Mouse (Mus musculus): Measurements from ENCODE around the gene Sspo. TPM values are rescaled to one million over a fixed set of nuclear protein-coding genes. Genes with fewer than 3 reads are reported as not detected.
A peak's percentile ranks its signal among the peaks of the same experiment; 100 is the strongest.

Gene Sspo
- polyA plus RNA-seq, 1 experiment from 2014 or later = 0.38 TPM

GRCm38 (mm10) chr6:48443592-48444309, 4.3 kb upstream of the Sspo start:
- Histone ChIP-seq H3K27ac (ENCODE audit: low read length) (peak overlapping the region; percentile 72), H3K9ac (ENCODE audit: low read depth, low read length) (peak overlapping the region; percentile 96), H3K4me3 (ENCODE audit: low read length) (peak overlapping the region; percentile 91), H3K4me1 (ENCODE audit: control insufficient read depth, insufficient read depth, low read length) (peaks cover 18% of the 10 kb centered on the region), H3K36me3 (ENCODE audit: control insufficient read depth, insufficient read depth, low read length) (peaks cover 26% of the 10 kb centered on the region), H3K27me3 (replicated peaks; ENCODE audit: control insufficient read depth, insufficient read depth, low read length) (no peaks in the 10 kb centered on the region), H3K9me3 (ENCODE audit: control insufficient read depth, low read length) (no peaks in the 10 kb centered on the region; the same call in 1 of the 2 replicates), H3K4me2 (ENCODE audit: low read depth, low read length) (peak overlapping the region; percentile 78)
- peak; percentile 90 for ATAC-seq
- WGBS = 5% methylated on average over 19 of the region's 19 CpGs

DNA sequence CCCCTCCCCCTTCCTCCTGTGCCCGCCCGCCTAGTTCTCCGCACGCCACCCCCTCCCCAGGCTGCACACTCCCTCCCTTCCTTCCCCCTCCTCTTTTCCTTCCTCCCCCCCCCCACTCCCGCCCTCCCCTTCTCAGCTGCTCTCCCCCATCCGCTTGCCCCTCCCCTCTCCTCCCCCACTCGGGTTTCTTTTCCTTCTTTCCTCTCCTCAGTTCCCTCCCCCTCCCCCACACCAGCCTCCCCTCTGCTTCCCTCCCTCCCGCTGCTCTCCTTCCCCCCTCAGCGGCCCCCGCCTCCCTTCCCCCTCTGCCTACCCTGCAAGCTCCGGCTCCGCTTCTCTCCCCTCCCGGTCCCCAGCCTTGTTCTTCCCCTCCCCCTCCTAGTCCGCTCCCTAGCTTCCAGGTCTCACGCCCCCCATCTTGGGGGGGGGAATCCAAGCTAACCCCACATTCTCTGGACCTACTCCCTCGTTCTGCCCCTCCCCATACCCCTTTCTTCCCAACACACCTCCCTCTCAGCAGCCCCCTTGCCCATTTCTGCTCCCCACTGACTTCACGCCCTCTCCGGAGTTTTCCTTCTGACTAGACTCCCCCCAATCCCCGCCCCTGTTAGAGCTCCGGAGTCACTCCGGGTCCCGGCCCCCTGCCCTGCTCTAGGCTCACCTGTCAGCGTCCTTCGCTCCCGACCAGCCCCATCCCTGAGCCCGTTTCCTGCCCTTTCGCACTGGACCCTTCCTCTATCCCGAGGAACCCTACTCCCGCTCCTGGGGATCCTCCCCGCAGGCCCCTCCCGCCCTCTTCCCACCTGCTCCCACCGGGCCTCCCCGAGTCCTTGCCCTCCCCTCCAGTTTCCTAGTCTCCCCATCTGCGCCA, 3.5 kb upstream of the Sspo start:
- H3K4me3 ChIP-seq (ENCODE audit: low read length) = peak overlapping the region; percentile 91
- H3K27me3 ChIP-seq (replicated peaks; ENCODE audit: control insufficient read depth, insufficient read depth, low read length) = no peaks in the 10 kb centered on the region
- peak; percentile 74 for ATAC-seq
- no peaks in the 10 kb centered on the region for H3K9me3 ChIP-seq (ENCODE audit: control insufficient read depth, low read length)
- peak overlapping the region; percentile 96 for H3K9ac ChIP-seq (ENCODE audit: low read depth, low read length)
- H3K36me3 ChIP-seq (ENCODE audit: control insufficient read depth, insufficient read depth, low read length) = peaks cover 19% of the 10 kb centered on the region
- peak overlapping the region; percentile 96 for H3K27ac ChIP-seq (ENCODE audit: low read length)
- H3K4me1 ChIP-seq (ENCODE audit: control insufficient read depth, insufficient read depth, low read length) = peaks cover 18% of the 10 kb centered on the region
- 2% methylated on average over 32 of the region's 34 CpGs for WGBS
- H3K4me2 ChIP-seq (ENCODE audit: low read depth, low read length) = peak overlapping the region; percentile 78

GRCm38 (mm10) chr6:48445181-48446101, 2.6 kb upstream of the Sspo start, which contains the start of gene Zfp467:
Gene Zfp467 (minus strand): TSS chr6:48445825.
- Histone ChIP-seq H3K36me3 (ENCODE audit: control insufficient read depth, insufficient read depth, low read length) (peaks cover 19% of the 10 kb centered on the region), H3K27ac (ENCODE audit: low read length) (peak within 1 kb of the TSS; percentile 96), H3K27me3 (replicated peaks; ENCODE audit: control insufficient read depth, insufficient read depth, low read length) (no peaks in the 10 kb centered on the region), H3K4me3 (ENCODE audit: low read length) (peak within 1 kb of the TSS; percentile 91), H3K9me3 (ENCODE audit: control insufficient read depth, low read length) (no peaks in the 10 kb centered on the region), H3K4me1 (ENCODE audit: control insufficient read depth, insufficient read depth, low read length) (peaks cover 18% of the 10 kb centered on the region), H3K9ac (ENCODE audit: low read depth, low read length) (peak within 1 kb of the TSS; percentile 96), H3K4me2 (ENCODE audit: low read depth, low read length) (peak within 1 kb of the TSS; percentile 78)
- ATAC-seq = peak; percentile 57
- under 1% methylated on average over 65 of the region's 65 CpGs for WGBS

- H3K27ac ChIP-seq (ENCODE audit: low read length) = peak overlapping the region; percentile 96
- 27% methylated on average over 3 of the region's 3 CpGs for WGBS
- H3K27me3 ChIP-seq (replicated peaks; ENCODE audit: control insufficient read depth, insufficient read depth, low read length) = no peaks in the 10 kb centered on the region
- H3K4me1 ChIP-seq (ENCODE audit: control insufficient read depth, insufficient read depth, low read length) = peaks cover 13% of the 10 kb centered on the region
- peak overlapping the region; percentile 91 for H3K4me3 ChIP-seq (ENCODE audit: low read length)
- peak overlapping the region; percentile 78 for H3K4me2 ChIP-seq (ENCODE audit: low read depth, low read length)
- peaks cover 14% of the 10 kb centered on the region for H3K36me3 ChIP-seq (ENCODE audit: control insufficient read depth, insufficient read depth, low read length)
- H3K9ac ChIP-seq (ENCODE audit: low read depth, low read length) = peak overlapping the region; percentile 96
- no peaks in the 10 kb centered on the region for H3K9me3 ChIP-seq (ENCODE audit: control insufficient read depth, low read length)
- ATAC-seq = no peak
Measured at GRCm38 (mm10) chr6:48446256-48446655, 1.8 kb upstream of the Sspo start.

GRCm38 (mm10) chr6:48446896-48447295, 1.1 kb upstream of the Sspo start:
- Histone ChIP-seq H3K9me3 (ENCODE audit: control insufficient read depth, low read length) (no peaks in the 10 kb centered on the region), H3K4me1 (ENCODE audit: control insufficient read depth, insufficient read depth, low read length) (peaks cover 13% of the 10 kb centered on the region), H3K36me3 (ENCODE audit: control insufficient read depth, insufficient read depth, low read length) (peaks cover 7% of the 10 kb centered on the region), H3K9ac (ENCODE audit: low read depth, low read length) (no peak overlapping the region), H3K4me2 (ENCODE audit: low read depth, low read length) (no peak overlapping the region), H3K27ac (ENCODE audit: low read length) (peak overlapping the region; percentile 96; the same call in 1 of the 2 replicates), H3K4me3 (ENCODE audit: low read length) (no peak overlapping the region), H3K27me3 (replicated peaks; ENCODE audit: control insufficient read depth, insufficient read depth, low read length) (no peaks in the 10 kb centered on the region)
- no peak for ATAC-seq
- WGBS = 85% methylated on average over 3 of the region's 3 CpGs

GRCm38 (mm10) chr6:48448527-48448926, 498 bp downstream of the Sspo start:
- WGBS = 74% methylated on average over 7 of the region's 7 CpGs
- no peak overlapping the region for H3K27ac ChIP-seq (ENCODE audit: low read length)
- no peaks in the 10 kb centered on the region for H3K27me3 ChIP-seq (replicated peaks; ENCODE audit: control insufficient read depth, insufficient read depth, low read length)
- H3K9ac ChIP-seq (ENCODE audit: low read depth, low read length) = no peak overlapping the region
- H3K36me3 ChIP-seq (ENCODE audit: control insufficient read depth, insufficient read depth, low read length) = no peaks in the 10 kb centered on the region
- no peak overlapping the region for H3K4me2 ChIP-seq (ENCODE audit: low read depth, low read length)
- H3K4me3 ChIP-seq (ENCODE audit: low read length) = no peak overlapping the region
- peaks cover 8% of the 10 kb centered on the region for H3K4me1 ChIP-seq (ENCODE audit: control insufficient read depth, insufficient read depth, low read length)
- ATAC-seq = no peak
- H3K9me3 ChIP-seq (ENCODE audit: control insufficient read depth, low read length) = no peaks in the 10 kb centered on the region

DNA sequence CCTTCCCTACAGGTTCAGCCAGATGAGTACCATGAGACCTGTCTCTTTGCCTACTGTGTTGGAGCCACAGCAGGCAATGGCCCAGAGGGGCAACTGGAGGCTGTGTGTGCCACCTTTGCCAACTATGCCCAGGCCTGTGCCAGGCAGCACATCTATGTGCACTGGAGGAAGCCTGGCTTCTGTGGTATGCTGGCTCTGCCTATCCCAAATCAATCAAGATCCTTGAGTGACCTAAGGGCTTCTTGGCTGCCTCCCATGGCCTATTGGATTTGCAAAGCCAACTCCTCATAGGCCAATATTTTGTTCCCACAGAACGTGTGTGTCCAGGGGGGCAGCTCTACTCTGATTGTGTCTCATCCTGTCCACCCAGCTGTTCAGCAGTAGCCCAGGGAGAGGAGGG, 4.1 kb downstream of the Sspo start:
- ATAC-seq = no peak
- H3K36me3 ChIP-seq (ENCODE audit: control insufficient read depth, insufficient read depth, low read length) = no peaks in the 10 kb centered on the region
- no peak overlapping the region for H3K4me2 ChIP-seq (ENCODE audit: low read depth, low read length)
- H3K27ac ChIP-seq (ENCODE audit: low read length) = no peak overlapping the region
- no peak overlapping the region for H3K4me3 ChIP-seq (ENCODE audit: low read length)
- no peak overlapping the region for H3K9ac ChIP-seq (ENCODE audit: low read depth, low read length)
- WGBS = 72% methylated on average over 1 of the region's 1 CpGs
- no peaks in the 10 kb centered on the region for H3K4me1 ChIP-seq (ENCODE audit: control insufficient read depth, insufficient read depth, low read length)
- H3K9me3 ChIP-seq (ENCODE audit: control insufficient read depth, low read length) = no peaks in the 10 kb centered on the region
- H3K27me3 ChIP-seq (replicated peaks; ENCODE audit: control insufficient read depth, insufficient read depth, low read length) = no peaks in the 10 kb centered on the region

DNA sequence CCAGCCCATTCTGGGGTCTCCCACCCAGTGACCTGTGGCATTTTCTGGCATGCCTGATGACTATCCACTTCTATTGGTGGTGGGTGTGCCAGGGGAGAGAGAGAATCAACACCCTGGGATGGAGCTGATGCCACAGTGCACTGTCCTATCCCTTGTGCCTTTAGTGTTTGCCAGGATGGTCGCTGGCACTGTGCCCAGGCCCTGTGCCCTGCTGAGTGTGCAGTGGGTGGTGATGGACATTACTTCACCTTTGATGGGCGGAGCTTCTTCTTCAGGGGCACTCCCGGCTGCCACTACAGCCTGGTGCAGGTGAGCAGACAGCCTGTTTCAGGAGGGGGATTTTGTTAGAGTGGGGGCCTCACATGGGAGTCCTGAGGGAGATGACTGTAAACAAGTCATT, 4.7 kb downstream of the Sspo start:
- no peak overlapping the region for H3K27ac ChIP-seq (ENCODE audit: low read length)
- no peaks in the 10 kb centered on the region for H3K4me1 ChIP-seq (ENCODE audit: control insufficient read depth, insufficient read depth, low read length)
- no peaks in the 10 kb centered on the region for H3K27me3 ChIP-seq (replicated peaks; ENCODE audit: control insufficient read depth, insufficient read depth, low read length)
- H3K4me2 ChIP-seq (ENCODE audit: low read depth, low read length) = no peak overlapping the region
- H3K36me3 ChIP-seq (ENCODE audit: control insufficient read depth, insufficient read depth, low read length) = no peaks in the 10 kb centered on the region
- H3K4me3 ChIP-seq (ENCODE audit: low read length) = no peak overlapping the region
- H3K9ac ChIP-seq (ENCODE audit: low read depth, low read length) = no peak overlapping the region
- 77% methylated on average over 3 of the region's 3 CpGs for WGBS
- no peak for ATAC-seq
- H3K9me3 ChIP-seq (ENCODE audit: control insufficient read depth, low read length) = no peaks in the 10 kb centered on the region
